Mouse (Mus musculus): ENCODE measurements around the gene Nrxn1.

DNA sequence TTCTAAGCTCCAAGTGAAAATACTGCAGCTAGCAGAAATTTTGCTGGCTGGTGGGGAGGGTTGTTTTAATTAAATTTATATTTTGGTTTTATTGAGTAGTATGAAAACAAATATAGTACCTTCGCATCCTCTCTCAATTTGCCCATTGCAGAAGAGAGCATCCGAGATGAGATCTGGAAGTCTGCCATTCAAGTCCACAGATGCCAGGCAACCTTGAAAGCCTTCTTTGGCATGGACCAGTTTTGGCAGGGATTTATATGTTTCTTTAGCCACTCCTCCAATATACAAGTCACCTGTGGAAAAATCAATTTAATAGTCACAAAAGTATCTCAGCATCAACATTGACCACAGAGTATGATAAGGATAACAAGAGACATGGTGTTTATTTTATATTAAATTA lies 527.7 kb downstream of the Nrxn1 start:
- TF ChIP-seq CTCF (IDR thresholded peaks at IDR 0.05; ENCODE audit: insufficient read depth, low read length) (no peak), POLR2A (IDR thresholded peaks at IDR 0.05; ENCODE audit: borderline replicate concordance, extremely low read depth, low read depth, low read length) (no peak)
